Mouse (Mus musculus) ES-Bruce4 (cell line): ENCODE data around the gene Prex1. TPM values are rescaled to one million over a fixed set of nuclear protein-coding genes. Genes with fewer than 3 reads are reported as not detected.

Source experiments
- H3K27ac ChIP-seq: 2 replicates; pipeline ENCODE4 v1.5.1; 2012; ENCODE audit warnings: low read length, inconsistent platforms; ENCODE audit not compliant: insufficient read depth
- H3K27me3 ChIP-seq: 2 replicates; pipeline ENCODE4 v1.6.1; 2012; ENCODE audit warnings: mild to moderate bottlenecking, low read length, inconsistent platforms; ENCODE audit not compliant: control insufficient read depth, poor library complexity, insufficient read depth, severe bottlenecking
- H3K36me3 ChIP-seq: 2 replicates; pipeline ENCODE4 v1.6.1; 2012; ENCODE audit warnings: inconsistent platforms, mild to moderate bottlenecking, low read length, moderate library complexity; ENCODE audit not compliant: control insufficient read depth, poor library complexity, insufficient read depth, severe bottlenecking
- H3K4me1 ChIP-seq: one replicate; pipeline ENCODE4 v1.8.1; 2011; ENCODE audit warnings: low read length; ENCODE audit not compliant: control insufficient read depth, insufficient read depth
- H3K4me3 ChIP-seq: 2 replicates; pipeline ENCODE4 v1.5.1; 2011; ENCODE audit warnings: low read depth, mild to moderate bottlenecking, low read length
- H3K9ac ChIP-seq: 2 replicates; pipeline ENCODE4 v1.6.1; 2012; ENCODE audit warnings: low read depth, mild to moderate bottlenecking, inconsistent platforms; ENCODE audit not compliant: poor library complexity, severe bottlenecking
- H3K9me3 ChIP-seq: replicated peaks from 2 replicates; pipeline ENCODE4 v1.6.1; 2012; ENCODE audit warnings: mild to moderate bottlenecking, low read length, inconsistent platforms; ENCODE audit not compliant: control insufficient read depth, poor library complexity, insufficient read depth, severe bottlenecking
- CTCF ChIP-seq: IDR thresholded peaks from one replicate; pipeline ENCODE4 v1.8.1; 2011; ENCODE audit warnings: low read depth, low read length
- EP300 ChIP-seq: IDR thresholded peaks from 2 replicates; pipeline ENCODE4 v1.6.1; 2011; ENCODE audit warnings: low read depth, low read length; ENCODE audit not compliant: insufficient read depth
- POLR2A ChIP-seq: IDR thresholded peaks from one replicate; pipeline ENCODE4 v1.8.1; 2011; ENCODE audit warnings: low read length; ENCODE audit not compliant: insufficient read depth
- polyA plus RNA-seq: library from polyadenylated mRNA; stranded (reverse); fragments of >200 nt; gene quantifications from 2 replicates; pipeline ENCODE4 v1.2.4, GENCODE M21; 2011; ENCODE audit warnings: low read depth; ENCODE audit not compliant: missing spikeins, insufficient read depth, insufficient read length

Prex1 gene
- polyA plus RNA-seq, 1 experiment, result 10.2 TPM

DNA sequence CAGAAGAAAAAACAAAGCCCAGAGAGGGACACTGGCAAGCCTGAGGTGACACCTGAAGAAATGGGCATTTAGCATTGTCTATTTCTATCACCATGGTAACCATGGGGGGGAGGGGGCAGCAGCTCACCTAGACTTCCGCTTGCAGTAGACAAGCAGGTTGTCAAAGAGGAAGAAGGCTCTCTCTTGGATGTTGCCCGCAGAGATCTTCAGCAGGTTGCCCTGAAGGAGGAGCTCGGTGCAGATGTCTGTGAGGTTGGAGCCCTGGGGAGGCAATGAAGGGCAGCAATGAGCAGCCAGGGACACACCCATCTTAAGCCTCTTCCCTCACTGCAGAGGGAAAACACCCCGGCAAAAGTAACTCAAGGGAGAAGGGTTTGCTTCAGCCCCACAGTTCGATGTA is 95.9 kb downstream of the Prex1 start:
- Histone ChIP-seq H3K36me3 (no peaks in the 10 kb centered on the region), H3K27me3 (no peaks in the 10 kb centered on the region), H3K9me3 (no peaks in the 10 kb centered on the region), H3K9ac (no peak overlapping the region), H3K4me1 (no peaks in the 10 kb centered on the region), H3K27ac (no peak overlapping the region), H3K4me3 (no peak overlapping the region)
- TF ChIP-seq CTCF (no peak), EP300 (no peak), POLR2A (no peak)

DNA sequence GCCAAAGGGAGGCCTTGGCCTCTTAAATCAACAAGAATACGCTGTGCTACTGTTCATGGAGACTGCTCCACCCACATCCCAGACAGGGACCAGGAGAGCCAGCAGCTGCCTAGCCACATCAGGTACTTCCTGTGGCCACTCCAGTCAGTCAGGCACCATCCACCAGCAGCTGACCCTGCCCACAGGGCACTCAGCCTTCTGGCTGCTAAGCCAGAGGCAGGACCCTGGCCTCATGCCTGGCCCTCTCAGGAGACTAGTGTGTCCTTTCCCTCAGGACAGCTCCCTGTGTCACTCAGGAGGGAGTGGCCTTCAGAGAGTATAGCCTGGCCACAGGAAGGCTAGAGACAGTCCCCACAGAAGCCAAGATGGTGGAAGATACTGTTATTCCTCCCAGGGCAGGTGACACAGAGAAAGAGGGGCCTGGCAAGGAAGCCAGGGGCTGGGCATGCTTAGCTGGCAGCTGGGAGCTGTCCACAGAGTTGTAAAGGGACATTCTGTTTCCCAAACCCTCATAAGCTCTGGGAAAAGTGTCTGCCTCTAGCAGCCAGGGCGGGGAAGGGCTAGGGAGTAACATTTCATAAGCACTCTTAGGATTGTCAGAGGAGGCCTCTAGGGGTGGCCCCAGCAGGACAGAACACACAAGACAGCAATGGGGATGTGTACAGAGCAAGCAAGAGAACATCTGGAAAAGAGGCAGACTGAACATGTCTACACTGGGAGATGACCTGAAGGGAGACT is 98.1 kb downstream of the Prex1 start:
- no peaks in the 10 kb centered on the region for H3K4me1 ChIP-seq
- no peaks in the 10 kb centered on the region for H3K36me3 ChIP-seq
- no peaks in the 10 kb centered on the region for H3K9me3 ChIP-seq
- H3K27ac ChIP-seq, result no peak overlapping the region
- no peak overlapping the region for H3K4me3 ChIP-seq
- H3K9ac ChIP-seq, result no peak overlapping the region
- no peaks in the 10 kb centered on the region for H3K27me3 ChIP-seq
- no peak for TF ChIP-seq POLR2A

DNA sequence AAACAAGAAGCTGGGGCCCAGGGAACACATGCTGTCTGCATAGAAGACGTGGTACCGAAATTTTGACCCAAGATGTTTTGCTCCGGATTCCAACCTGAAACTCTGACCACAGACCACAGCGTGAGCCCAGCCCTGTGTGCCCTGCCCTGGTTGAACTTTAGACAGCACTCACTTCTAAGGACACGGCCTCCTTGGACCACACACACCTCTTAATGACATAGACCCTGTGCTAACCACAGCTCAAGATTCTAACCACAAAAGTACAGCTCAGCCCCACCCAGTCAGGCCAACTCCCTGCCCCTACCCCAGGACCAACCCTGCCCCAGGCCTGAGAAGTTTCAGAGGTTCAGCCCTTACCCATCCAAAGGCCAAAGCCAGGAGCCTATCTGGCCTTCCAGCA is 103.4 kb downstream of the Prex1 start:
- Histone ChIP-seq H3K4me3 (no peak overlapping the region), H3K36me3 (no peaks in the 10 kb centered on the region), H3K27me3 (no peaks in the 10 kb centered on the region), H3K27ac (no peak overlapping the region), H3K9ac (no peak overlapping the region), H3K4me1 (peaks cover 2% of the 10 kb centered on the region), H3K9me3 (no peaks in the 10 kb centered on the region)
- TF ChIP-seq POLR2A (no peak), EP300 (no peak), CTCF (no peak)

DNA sequence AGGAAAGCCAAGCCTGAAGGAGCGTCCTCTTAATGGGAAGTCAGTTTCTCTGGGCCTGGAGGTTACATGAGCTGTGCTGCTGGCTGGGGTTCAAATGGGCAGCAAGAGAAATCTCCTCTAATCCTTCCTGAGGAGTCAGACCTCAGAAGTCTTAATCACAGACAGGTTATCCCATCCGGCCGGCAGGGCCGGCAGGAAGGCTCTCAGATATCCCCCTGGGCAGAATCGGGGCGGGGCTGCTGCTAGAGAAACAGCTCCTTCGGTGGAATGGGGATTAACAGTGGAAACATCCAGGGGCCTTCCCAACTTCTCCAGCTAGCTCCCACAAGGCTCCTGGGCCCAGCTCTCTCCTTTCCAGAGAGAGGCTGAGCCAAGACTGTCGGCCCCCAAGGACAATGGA is 105.1 kb downstream of the Prex1 start:
- TF ChIP-seq EP300 (no peak), POLR2A (no peak), CTCF (no peak)
- Histone ChIP-seq H3K4me1 (peaks cover 2% of the 10 kb centered on the region), H3K9me3 (no peaks in the 10 kb centered on the region), H3K36me3 (no peaks in the 10 kb centered on the region), H3K27ac (no peak overlapping the region), H3K9ac (no peak overlapping the region), H3K4me3 (no peak overlapping the region), H3K27me3 (no peaks in the 10 kb centered on the region)

DNA sequence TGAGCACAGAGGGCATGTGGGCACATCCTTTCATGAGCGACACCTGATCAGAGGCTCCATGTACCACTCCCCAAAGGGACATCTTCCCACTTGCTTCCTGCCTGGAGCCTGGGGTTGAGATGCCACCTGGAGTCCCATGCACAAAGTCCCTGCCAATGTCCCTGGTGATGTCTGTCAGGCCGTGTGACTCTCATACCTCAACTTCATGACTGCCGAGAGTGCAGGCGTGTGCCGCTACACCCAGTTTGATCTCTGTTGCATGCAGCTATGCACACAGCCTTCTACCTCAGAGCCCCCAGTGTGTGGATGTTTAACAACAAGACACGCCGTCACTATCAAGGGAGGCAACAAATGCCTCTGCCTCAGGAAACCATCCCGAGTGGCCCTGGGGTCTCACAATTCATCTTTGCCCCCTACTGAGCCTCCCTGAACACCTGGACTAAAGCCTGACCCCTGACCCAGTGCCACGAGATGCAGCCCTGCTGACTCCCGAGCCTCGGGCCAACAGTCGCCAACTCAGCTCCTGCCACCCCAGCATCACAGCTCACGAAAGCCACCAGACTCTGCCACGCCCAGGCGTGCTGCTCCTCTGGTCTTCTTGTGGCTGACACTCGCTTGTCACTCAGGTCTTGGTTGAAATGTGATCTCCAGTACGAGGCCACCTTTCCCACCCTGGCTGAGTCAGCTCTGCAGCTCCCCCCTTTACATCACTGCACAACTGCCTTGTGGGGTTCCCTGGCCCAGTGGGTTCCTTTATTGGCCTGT is 107.0 kb downstream of the Prex1 start:
- Histone ChIP-seq H3K27ac (no peak overlapping the region), H3K36me3 (no peaks in the 10 kb centered on the region), H3K9ac (no peak overlapping the region), H3K27me3 (no peaks in the 10 kb centered on the region), H3K9me3 (no peaks in the 10 kb centered on the region), H3K4me3 (no peak overlapping the region), H3K4me1 (peaks cover 2% of the 10 kb centered on the region)
- TF ChIP-seq POLR2A, result no peak
- TF ChIP-seq CTCF, result no peak
- no peak for TF ChIP-seq EP300

DNA sequence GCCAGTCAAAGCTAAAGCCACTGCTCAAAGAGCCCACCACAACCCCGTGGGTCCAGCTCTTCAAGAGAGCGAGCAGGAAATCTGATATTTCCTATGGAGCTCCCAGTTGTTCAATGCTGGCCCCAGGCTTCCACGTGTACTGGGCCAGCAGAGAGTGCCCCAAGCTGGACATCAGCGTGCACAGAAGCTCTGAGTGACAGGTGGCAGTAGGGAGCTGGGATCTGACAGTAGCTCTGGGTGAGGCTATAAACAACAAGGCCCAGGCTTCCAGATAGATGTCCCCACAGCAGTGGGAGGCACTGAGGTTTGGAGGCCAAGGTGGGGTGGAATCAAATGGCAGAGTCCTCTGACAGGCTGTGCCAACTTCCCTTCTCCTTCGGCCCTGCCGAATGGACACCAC is 107.6 kb downstream of the Prex1 start:
- Histone ChIP-seq H3K36me3 (no peaks in the 10 kb centered on the region), H3K27me3 (no peaks in the 10 kb centered on the region), H3K9me3 (no peaks in the 10 kb centered on the region), H3K27ac (no peak overlapping the region), H3K9ac (no peak overlapping the region), H3K4me1 (peaks cover 2% of the 10 kb centered on the region), H3K4me3 (no peak overlapping the region)
- TF ChIP-seq CTCF, result no peak
- TF ChIP-seq EP300, result no peak
- TF ChIP-seq POLR2A, result no peak
